Mouse (Mus musculus) monocyte, adult 2 months (primary cell): ENCODE measurements at regions not wholly inside any gene's neighbourhood (a gene's known extent, or its start where the extent isn't known, plus 50 kb on each side); places are given as distances from the start of the nearest gene placed in this dataset.
"Not testable (repeated sequence)": the region's sequence is repeated elsewhere in the genome, so short reads cannot be mapped to it uniquely, and the experiment has no call there.

ENCODE experiments used
- DNase-seq, 2 experiments: peaks; one replicate each; pipeline ENCODE4 v3.0.0; 2022; ENCODE audit warnings: low spot score in 2 of 2, low read depth in 1 of 2

DNA sequence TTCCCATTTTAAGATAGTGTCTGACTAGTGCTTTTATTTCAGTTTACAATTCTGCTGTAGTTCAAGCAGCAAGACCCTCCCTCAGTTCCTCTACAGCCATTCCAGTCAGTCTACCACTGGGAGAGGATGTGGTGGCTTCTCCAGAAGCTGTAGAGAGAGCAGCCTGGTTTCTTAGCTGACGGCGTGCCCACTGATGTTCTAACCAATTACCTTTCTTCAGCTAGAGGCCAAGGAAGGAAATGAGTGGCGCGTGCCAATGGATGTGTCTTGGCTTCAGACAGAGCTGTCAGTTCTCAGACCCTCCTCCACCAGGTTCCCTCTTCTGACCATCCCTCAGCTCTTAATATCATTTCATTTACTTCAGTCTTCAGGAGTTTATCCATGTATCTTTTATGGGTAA, 264.7 kb upstream of the Smim15 start:
- no peak for DNase-seq

DNA sequence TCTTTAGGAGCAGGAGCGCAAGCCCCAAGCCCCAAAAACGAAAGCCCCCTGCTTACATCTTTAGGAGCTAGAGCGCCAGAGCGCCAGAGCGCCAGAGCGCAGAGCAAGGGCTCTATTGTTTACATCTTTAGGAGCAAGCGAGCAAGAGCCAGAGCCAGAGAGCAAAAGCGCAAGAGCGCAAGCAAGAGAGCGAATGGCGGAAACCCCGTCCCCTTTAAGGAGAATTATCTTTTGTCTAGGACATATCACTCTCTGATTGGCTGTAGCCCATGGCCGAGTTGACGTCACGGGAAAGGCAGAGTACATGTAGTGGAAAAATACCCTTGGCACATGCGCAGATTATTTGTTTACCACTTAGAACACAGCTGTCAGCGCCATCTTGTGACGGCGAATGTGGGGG, 269.7 kb upstream of the Smim15 start:
- DNase-seq, result not testable (repeated sequence)

DNA sequence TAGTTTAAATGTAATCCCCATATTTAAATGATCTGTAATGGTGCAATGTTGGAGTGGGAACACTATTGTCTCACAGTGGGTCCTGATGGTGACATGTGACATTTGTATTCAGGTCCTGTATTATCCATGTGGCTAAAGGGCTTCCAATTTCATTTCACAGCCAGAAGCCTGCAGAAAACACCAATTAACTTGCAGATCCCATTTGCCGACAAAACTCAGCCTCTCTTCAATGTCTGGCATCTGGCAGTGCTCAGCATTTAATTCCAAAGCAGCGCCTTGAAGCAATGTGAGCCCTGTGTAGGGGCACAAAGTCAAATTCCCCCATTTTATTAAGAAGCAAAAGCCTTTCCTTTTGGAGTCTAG, 277.0 kb upstream of the Smim15 start:
- DNase-seq, result no peak

DNA sequence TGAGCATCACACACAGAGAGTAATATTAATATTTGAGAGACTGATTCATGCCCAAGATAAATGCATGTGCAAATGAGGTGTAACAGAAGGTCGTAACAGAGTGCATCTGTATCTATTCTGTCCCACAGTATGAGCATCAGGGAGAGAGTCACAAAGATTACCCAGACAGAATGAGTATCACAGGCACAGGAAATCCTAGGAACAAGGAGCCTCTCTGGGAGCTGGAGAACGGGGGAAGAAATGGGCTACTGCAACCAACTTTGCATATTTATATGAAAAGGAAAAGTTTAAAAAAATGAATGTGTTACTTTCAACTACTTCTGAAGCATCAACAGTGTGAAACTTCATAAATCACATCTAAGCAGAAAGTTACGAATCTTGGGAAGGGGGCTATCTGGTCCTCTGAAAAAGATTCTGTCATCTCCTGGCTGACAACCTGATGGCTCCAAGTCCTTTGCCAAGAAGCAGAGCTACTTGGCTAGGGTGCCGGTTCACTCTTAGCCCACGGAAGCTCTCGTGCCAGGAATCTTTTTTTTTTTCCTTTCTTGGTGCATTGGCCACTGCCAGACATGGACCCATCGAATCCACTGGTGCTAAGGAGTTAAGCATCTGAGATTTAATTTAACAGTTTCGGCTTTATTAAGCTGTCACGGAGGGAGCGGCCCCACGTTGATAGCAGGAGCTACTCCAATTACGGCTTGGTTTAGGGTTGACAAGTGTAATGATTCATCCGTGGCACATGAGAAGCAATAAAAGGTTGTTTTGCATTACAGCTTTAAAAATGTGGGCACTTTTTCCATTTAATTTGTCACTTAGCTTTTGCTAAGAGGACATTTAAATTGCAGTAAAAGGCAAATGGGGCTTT, 277.6 kb upstream of the Smim15 start:
- DNase-seq, result no peak

DNA sequence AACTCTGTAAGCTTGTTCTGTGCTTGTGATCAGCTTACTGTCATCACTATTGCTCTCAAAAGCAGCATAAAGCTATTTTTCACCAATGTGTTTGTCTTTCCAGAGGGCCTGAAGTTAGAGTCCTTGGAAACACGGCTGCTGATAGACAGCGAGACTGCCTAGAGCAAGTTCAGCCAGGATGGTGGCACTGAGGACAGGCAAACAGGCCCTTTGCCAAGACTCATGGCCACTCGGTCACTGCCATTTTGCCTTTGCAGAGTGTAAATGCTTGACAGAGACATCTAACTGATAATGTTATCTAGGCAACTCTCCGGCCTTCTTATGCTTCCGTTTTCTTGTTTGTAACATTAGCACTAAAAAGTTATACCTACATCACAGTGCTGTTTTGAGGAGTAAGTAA, 280.3 kb upstream of the Smim15 start:
- no peak for DNase-seq

DNA sequence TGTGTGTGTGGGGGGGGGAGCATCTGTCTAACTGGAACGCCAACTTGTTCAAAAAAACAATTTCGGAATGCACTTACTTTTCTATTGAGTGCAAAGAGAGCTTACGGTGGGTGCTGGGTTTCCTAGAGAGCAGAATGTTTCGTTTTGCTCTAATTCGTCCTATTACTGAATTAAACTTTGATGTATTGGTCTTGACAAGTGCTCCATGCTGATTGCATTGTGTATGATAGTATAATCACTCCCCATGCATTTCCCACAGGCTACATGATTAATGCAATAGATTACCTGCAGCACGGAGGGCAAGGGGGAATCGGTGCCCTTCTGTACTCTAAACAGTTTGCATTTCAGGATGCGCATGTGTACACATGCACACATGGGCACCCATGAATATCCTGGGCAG, 283.7 kb upstream of the Smim15 start:
- DNase-seq, result no peak

DNA sequence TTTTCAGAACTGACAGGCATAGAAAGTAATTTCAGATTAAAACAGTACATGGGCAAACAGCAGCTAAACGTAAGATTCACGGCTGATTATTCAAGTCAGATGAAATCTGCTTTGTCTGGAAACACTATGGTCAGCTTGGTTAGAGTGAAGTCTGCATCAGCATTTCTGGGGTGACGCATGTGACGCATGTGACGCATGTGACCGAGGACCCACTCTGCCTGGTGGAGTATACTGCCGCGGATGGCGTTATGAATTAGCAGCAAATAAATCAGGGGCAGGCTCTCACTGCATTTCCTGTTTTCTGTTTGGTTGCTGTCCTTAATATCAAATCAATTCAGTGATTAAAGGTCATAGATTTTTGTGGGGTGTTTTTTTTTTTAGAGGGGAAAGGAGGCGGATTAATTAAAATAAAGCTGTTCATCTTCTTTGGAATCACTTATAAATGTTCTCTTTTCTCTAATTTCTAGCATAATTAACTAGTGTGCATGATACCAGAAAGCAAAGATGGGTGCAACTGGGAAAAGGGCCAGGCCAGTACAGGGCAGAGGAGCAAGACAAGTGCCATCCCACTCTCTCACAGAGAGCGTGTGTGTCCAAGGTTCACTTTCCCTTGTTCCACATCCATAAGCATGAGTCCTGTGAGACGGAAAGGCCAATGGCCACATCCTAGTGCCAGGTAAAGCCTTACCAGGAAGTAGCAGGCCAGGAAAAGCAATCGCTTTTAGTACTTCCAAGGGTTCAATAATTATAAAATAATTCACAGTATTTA, 285.7 kb upstream of the Smim15 start:
- DNase-seq, result no peak

DNA sequence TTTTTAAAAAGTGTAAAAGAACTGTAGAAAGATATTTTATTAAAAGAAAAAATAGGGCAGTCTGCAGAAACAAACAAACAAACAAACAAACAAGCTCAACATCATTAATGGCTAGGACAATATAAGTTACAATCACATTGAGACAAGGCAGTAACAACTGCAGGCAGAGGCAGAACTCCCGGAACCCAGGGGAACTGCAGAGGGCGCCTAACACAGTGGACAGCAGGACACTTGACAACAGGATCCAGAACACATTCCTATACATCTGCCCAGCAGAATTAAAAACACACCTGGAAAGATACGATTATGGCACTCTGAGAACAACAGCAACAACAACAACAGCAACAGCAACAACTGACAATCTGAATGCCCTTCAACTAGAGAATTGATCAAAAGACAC, 291.5 kb upstream of the Smim15 start:
- no peak for DNase-seq

DNA sequence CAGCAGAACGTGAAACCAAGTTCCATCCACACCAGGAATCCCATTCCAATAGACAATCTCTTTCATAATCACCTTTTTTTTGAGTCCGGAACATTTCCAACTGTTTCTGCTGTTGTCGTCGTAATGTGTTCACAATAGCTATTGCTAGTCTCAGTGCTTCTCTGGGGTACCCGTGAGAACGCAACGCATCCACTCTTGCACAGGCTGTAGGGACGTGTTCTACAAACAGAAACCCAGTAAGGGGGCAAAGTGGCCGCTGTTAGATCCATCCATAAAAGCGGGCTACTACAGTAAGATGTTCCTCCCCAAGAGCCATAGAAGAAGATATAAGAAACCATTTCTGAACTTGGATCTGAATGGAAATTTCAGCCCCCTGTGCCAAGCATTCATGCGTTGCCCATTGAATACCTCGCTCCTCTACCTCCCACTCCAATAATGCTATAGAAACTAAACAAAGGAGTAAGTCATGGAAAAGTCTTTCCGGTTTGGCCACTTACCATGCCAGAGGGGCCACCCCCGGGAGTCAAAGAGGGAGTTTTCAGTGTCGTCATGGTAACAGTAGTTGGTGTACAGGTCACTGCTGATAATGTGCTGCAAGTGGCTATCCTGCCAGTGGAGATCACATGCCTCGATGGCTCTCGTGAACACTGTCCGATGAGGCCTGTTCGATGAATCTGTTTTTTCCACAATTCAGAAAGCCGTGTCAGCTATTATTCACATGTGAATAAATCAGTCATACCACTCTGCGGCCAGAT, 300.6 kb upstream of the Smim15 start:
- DNase-seq, result no peak

DNA sequence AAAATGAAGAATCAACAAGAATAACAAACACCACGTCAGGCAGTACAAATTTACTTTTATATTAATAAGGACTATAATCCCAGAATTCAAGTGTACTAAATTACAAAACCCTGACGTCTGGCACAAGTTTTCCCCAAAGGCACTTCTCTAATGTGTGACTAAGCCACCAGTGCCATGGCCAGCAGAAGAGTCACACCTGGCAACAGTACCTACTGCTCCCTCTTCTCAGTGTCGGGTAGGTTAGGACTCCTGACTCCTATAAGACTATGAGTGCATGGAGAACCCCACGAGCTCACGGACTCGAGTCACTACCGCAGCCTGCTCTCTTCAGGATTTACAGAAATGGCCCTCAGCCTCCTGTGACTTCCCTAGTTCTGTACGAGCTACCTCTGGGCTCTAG, 307.7 kb upstream of the Smim15 start:
- no peak for DNase-seq

DNA sequence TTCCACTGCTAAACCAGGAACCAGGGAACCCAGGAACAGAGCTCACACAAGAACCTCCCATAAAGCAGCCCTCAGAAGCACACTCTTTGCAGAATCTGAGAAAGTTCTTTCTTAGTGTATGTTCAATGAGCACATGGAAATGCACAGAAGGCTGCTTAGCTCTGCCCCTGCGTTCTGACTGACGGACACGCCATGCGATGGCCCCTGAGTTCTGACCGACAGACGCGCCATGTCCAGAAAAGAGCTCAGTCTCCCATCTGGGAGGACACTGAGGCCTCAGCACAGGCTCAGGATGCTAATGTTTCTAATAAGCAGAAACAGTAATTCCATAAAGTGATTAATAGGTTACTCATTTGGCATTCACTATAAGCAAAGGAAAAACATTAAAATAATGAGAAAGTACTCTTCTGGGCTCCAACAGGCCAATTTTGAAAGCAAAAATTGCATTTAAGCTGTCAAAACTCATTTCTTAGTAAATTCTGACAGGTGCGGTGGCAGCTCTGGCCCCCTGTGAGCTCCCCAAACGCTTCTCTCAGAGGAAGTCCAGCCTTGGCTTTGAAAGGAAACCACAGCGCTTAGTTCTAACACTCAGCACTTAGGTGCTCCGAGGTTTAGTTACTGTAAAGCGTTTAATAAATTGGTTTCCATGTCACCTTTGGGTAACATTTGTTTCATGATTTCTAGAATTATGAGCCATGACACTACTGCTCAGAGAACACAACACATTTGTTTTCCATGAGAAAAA, 309.9 kb upstream of the Smim15 start:
- no peak for DNase-seq

DNA sequence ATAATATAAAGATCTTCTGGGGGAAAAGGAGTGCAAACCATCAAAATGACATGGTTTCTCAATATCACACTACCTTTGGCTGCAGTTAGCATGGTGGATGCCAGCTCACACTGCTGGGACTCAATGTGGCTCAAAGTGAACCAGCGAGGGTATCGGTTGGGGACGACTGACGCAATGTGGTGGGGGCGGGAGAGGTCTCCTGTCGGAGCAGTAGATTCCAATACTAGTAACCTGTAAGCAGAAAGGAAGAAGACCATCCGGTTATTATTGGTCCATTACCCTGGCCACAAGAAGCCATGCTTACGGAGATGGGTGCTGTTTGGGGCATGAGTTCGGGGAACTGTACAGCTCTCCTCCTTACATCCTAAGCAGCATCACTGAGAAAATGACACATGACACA, 313.3 kb upstream of the Smim15 start:
- DNase-seq, result no peak

DNA sequence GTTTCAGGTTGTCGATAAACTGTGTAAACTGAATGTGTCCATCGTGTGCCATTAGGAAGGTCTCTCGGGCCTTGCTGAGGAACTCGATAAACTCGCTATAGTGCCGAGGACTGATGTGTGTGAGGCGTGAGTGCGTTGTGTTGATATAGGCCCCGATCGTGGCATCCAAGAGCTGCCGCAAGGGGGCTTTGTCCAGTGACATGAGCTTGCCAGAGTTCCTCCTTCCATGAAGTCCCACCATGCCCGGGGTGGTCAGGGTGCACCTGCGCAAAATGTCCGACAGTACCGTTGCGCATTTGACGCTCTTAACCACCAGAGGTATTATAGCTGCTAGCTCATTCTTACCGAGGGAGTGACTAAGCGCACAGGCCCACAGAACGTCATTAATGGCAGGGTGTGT, 317.8 kb upstream of the Smim15 start:
- no peak for DNase-seq

DNA sequence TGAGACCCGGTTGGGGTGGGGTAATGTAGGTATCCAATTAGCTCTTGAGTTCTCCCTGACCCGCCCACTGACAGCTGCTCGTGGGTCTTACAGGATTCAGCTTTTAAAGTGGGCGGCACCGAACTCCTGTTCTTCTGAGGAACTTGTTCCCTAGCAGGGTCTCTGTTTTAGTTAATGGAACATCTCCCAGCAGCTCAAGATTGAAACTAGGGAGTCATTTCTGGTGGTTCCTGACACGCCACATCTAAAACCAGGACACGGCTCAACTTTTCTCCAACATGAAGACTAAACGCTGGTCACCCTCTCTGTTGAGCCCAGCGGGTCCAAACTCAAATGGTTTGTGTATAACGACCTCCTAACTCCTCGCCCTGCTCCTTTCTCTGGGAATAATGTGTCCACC, 322.3 kb upstream of the Smim15 start:
- DNase-seq, result no peak

DNA sequence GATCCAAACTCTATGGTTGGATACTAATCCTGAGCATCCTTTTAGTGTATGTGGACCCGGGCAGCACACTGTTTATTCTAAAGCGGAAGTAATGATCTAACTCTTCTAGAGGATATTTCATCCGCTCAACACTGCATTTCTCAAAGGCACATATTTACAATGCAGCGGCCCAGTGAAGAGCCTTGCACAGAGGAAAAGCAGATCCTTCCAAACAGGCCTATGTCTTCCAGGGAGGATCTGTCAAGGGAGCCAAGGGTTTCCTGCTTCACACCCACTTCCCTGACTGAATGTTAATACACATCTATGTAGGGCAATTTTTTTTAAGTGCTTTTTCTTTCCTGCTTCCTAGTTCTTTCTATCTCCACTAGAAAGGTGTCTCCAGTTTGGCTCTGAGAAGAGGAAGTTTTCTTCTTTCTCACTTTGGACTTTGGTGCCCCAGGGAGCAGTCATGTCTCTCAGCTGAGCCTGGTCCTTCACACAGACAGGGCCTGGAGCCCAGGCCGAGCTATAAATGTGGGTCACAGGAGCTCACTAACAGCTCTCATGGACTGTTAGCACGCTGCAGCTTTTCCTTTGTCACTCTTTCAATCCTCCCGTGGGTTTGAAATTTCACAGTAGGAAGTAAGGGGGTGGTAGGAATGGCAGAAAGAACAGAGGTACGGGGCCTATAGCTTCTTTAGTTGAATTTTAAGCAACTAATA, 323.2 kb upstream of the Smim15 start:
- DNase-seq, result no peak

DNA sequence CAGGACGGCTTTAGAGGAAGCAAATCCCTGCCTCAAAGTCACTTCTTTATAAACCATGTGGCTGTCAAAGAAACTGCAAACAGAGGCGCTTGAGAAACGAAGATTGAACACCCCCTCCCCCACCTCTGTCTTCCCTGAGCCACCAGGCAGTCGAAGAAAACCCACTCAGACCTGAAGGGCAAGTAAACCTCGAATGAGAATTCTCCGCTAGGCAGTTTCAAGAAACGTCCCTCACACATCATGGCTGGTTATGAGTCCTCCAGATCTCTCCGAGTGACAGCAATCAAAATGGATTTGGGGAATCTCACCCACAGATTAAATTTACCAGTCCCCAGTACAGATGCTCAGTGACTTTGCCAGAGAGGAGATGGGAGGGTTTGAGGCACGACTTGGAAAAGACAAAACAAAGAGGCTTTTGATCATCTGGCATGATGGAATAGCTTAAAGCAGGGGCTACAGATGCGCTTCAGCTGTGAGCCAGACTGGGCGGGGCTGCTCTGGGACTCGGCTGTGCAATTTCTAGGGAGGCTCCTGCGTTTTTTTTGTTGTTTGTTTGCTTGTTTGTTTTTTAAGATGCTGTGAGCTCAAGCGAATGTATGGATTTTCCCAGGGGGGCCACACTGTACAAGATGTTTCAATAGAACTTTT, 325.1 kb upstream of the Smim15 start:
- DNase-seq, result no peak

DNA sequence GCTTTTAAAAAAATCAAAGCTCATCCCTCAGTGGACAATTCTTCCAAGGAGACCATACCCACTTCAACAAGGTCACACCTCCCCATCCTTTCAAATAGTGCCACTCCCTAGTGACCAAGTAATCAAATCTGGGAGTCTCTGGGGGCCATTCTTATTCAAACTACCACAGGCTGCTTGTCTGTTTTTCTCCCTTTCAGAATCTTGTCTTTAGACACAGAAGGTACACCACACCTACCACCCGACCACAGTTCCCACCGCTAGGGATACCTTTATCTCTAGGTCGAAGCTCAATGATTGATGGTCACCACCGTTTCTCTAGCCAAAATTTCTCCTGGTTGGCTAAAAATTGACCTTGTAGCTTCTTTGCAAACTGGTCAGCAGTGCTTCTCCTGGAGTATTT, 328.6 kb upstream of the Smim15 start:
- no peak for DNase-seq

DNA sequence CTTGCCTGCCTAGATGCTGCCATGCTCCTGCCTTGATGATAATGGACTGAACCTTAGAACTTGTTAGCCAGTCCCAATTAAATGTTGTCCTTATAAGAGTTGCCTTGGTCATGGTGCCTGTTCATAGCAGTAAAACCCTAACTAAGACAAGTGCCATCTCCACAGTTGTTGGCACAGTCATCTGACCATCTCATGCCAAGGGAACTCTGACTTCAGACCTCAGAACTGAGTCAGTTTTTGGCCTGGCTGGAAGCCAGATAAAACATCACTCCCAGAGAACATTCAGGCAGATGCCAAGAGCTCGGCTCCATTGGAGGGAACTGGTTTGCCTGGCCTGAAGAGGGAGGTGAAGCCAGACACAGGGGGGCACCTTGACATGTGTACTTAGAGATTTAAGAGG, 330.2 kb upstream of the Smim15 start:
- no peak for DNase-seq

DNA sequence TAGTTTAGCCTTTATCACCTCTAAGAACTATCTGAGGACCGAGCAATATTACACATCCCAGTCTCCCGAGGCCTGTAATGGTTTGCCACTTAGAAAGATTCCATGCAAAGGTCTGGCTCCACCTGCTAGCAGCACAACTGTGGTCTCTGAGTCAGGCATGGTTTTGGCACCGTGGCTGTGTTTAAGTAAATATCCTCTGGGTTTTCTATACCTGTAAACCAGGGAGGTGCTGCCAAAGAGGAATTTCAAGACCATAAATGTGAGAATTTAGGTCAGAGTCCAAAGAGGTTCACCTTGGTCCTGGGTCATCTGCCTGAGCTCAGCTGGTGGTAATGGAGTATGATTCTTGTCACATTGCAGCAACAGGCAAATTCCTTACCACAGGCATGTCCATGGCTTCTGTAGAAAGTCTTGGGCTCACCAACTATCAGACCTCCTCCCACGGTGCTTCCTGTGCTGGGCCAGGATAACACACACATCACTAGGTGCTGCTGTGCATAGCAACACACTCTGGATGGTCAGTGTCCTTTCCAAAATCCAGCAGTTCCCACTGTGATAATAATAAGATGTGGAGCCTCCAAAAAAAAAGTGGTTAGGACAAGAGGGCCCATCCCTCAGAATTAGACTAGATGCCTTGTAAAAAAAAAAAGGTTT, 332.8 kb upstream of the Smim15 start:
- no peak for DNase-seq

DNA sequence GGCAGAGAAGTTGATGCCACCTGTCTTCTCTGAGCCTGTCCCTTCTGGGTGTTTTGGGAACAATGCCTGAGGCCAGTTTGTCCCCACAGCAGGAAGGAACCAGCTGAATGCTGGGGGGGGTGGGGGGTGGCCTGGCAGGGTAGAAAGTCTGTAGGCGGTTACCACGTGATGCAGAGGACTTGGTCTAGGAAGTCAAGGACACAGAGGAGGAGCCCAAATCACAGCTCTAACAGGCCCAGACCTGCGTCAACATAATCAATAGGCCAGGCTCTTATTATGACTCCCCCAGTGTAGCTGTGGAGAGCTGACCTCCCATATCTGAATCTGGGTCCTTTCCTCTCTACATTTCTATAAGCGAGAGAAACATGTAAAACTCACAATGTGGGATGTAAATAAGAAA, 333.9 kb upstream of the Smim15 start:
- no peak for DNase-seq
